Mouse (Mus musculus): ENCODE measurements around the gene Traf6. TPM values are rescaled to one million over a fixed set of nuclear protein-coding genes. Genes with fewer than 3 reads are reported as not detected.
A peak's percentile ranks its signal among the peaks of the same experiment; 100 is the strongest.

The Traf6 gene
- polyA plus RNA-seq, 1 experiment from 2014 or later = 9.7 TPM

- no peak overlapping the region for H3K4me3 ChIP-seq (replicated peaks; ENCODE audit: low read length)
- H3K4me1 ChIP-seq (replicated peaks; ENCODE audit: control insufficient read depth, insufficient read depth, low read length) = no peaks in the 10 kb centered on the region
- no peak overlapping the region for H3K27ac ChIP-seq (ENCODE audit: low read length)
- no peaks in the 10 kb centered on the region for H3K27me3 ChIP-seq (replicated peaks; ENCODE audit: control insufficient read depth, insufficient read depth, low read length)
- ATAC-seq = peak; percentile 79
- no peak overlapping the region for H3K4me2 ChIP-seq (ENCODE audit: low read length)
- H3K9ac ChIP-seq (replicated peaks; ENCODE audit: low read depth, low read length) = no peak overlapping the region
- 73% methylated on average over 9 of the region's 9 CpGs for WGBS
- peaks cover 16% of the 10 kb centered on the region for H3K36me3 ChIP-seq (ENCODE audit: control insufficient read depth, insufficient read depth)
- no peaks in the 10 kb centered on the region for H3K9me3 ChIP-seq (ENCODE audit: control insufficient read depth, low read length)
These were observed 12.1 kb downstream of the Traf6 start for GRCm38 (mm10) chr2:101690252-101690827.

GRCm38 (mm10) chr2:101693043-101693442 lies 14.8 kb downstream of the Traf6 start:
- H3K4me3 ChIP-seq (replicated peaks; ENCODE audit: low read length) = no peak overlapping the region
- 50% methylated on average over 4 of the region's 4 CpGs for WGBS
- no peak overlapping the region for H3K4me2 ChIP-seq (ENCODE audit: low read length)
- no peaks in the 10 kb centered on the region for H3K9me3 ChIP-seq (ENCODE audit: control insufficient read depth, low read length)
- H3K27me3 ChIP-seq (replicated peaks; ENCODE audit: control insufficient read depth, insufficient read depth, low read length) = no peaks in the 10 kb centered on the region
- H3K36me3 ChIP-seq (ENCODE audit: control insufficient read depth, insufficient read depth) = peaks cover 26% of the 10 kb centered on the region
- no peaks in the 10 kb centered on the region for H3K4me1 ChIP-seq (replicated peaks; ENCODE audit: control insufficient read depth, insufficient read depth, low read length)
- no peak overlapping the region for H3K27ac ChIP-seq (ENCODE audit: low read length)
- no peak; the same call in 1 of the 2 replicates for ATAC-seq
- H3K9ac ChIP-seq (replicated peaks; ENCODE audit: low read depth, low read length) = no peak overlapping the region

- peaks cover 26% of the 10 kb centered on the region for H3K36me3 ChIP-seq (ENCODE audit: control insufficient read depth, insufficient read depth)
- H3K4me1 ChIP-seq (replicated peaks; ENCODE audit: control insufficient read depth, insufficient read depth, low read length) = no peaks in the 10 kb centered on the region
- H3K27me3 ChIP-seq (replicated peaks; ENCODE audit: control insufficient read depth, insufficient read depth, low read length) = no peaks in the 10 kb centered on the region
- ATAC-seq = 0 out of 2 replicates have a peak, but pooled peaks have one; percentile 39
- 62% methylated on average over 5 of the region's 5 CpGs for WGBS
- H3K27ac ChIP-seq (ENCODE audit: low read length) = no peak overlapping the region
- no peaks in the 10 kb centered on the region for H3K9me3 ChIP-seq (ENCODE audit: control insufficient read depth, low read length)
- no peak overlapping the region for H3K4me3 ChIP-seq (replicated peaks; ENCODE audit: low read length)
- H3K4me2 ChIP-seq (ENCODE audit: low read length) = no peak overlapping the region
- no peak overlapping the region for H3K9ac ChIP-seq (replicated peaks; ENCODE audit: low read depth, low read length)
These were observed 15.5 kb downstream of the Traf6 start for GRCm38 (mm10) chr2:101693577-101694215.

DNA sequence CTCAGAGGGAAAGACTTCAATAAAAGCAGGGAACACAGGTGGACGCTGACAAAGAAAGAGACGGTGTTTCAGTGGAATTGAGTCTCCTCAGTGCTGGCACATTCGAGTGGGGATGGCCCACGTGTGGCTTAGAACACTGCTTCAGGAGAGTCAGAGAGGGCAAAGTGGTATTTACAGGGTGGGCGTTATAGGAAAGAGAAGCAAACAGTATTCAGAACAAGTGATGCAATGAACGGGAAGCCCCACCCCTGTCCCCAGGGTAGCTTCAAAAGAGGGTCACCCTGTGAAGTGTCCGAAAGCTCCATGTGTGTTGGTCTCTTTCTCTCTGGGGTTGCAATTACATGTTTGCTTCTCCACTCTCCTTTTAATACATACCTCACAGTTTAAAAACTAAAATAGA lies 17.4 kb downstream of the Traf6 start:
- no peaks in the 10 kb centered on the region for H3K27me3 ChIP-seq (replicated peaks; ENCODE audit: control insufficient read depth, insufficient read depth, low read length)
- 84% methylated on average over 7 of the region's 7 CpGs for WGBS
- no peak overlapping the region for H3K9ac ChIP-seq (replicated peaks; ENCODE audit: low read depth, low read length)
- peaks cover 23% of the 10 kb centered on the region for H3K36me3 ChIP-seq (ENCODE audit: control insufficient read depth, insufficient read depth)
- H3K4me1 ChIP-seq (replicated peaks; ENCODE audit: control insufficient read depth, insufficient read depth, low read length) = no peaks in the 10 kb centered on the region
- H3K9me3 ChIP-seq (ENCODE audit: control insufficient read depth, low read length) = no peaks in the 10 kb centered on the region
- no peak for ATAC-seq
- no peak overlapping the region for H3K4me2 ChIP-seq (ENCODE audit: low read length)
- H3K4me3 ChIP-seq (replicated peaks; ENCODE audit: low read length) = no peak overlapping the region
- no peak overlapping the region for H3K27ac ChIP-seq (ENCODE audit: low read length)

DNA sequence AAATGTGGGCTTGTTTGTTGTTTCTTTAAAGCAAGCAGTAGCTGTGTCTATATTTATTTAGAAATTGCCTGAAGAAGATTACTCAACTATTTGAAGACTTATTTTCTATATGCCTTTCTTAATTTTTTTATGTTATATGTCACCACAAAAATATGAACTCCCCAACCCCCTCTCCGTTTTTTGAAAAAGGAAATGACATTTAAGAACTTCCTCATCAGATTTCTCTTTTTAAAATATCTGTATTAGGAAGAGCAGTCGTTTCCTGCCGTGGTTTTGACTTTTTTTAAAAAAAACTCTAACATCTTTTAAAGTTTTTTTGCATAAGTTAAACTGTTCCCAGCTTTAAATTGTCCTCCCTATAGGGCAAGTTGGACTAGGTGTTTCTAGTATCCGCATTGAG lies 21.1 kb downstream of the Traf6 start:
- Histone ChIP-seq H3K36me3 (ENCODE audit: control insufficient read depth, insufficient read depth) (peaks cover 15% of the 10 kb centered on the region), H3K27me3 (replicated peaks; ENCODE audit: control insufficient read depth, insufficient read depth, low read length) (no peaks in the 10 kb centered on the region), H3K4me3 (replicated peaks; ENCODE audit: low read length) (no peak overlapping the region), H3K9me3 (ENCODE audit: control insufficient read depth, low read length) (no peaks in the 10 kb centered on the region), H3K4me1 (replicated peaks; ENCODE audit: control insufficient read depth, insufficient read depth, low read length) (no peaks in the 10 kb centered on the region), H3K9ac (replicated peaks; ENCODE audit: low read depth, low read length) (no peak overlapping the region), H3K4me2 (ENCODE audit: low read length) (no peak overlapping the region), H3K27ac (ENCODE audit: low read length) (no peak overlapping the region)
- ATAC-seq = no peak
- WGBS = 93% methylated on average over 4 of the region's 4 CpGs

DNA sequence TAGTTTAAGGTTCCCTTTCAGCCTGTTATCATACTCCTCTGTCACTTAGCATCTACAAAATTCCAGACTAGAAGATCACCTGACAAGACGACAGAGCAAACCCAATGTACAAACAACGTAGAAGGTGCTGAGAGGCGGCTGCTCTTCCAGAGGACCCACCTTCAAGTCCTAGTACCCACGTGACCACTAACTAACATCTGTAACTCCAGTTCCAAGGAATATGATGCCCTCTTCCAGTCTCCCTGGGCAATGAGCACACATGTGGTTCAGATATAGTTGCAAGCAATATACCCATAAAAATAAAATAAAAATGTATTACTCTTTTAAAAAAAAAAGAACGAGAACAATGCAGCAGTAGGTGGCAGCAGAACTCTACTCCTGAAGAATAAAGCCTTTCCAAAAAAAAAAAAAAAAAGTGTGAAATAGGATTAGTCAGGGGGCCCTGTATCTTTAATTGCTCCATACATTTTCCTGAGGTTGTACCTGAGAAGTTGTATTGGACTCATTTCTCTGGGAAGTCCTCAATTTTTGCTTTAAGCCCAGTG lies 27.8 kb downstream of the Traf6 start:
- H3K9ac ChIP-seq (replicated peaks; ENCODE audit: low read depth, low read length) = no peak overlapping the region
- no peak overlapping the region for H3K4me3 ChIP-seq (replicated peaks; ENCODE audit: low read length)
- WGBS = 52% methylated on average over 5 of the region's 5 CpGs
- no peak overlapping the region for H3K4me2 ChIP-seq (ENCODE audit: low read length)
- H3K27ac ChIP-seq (ENCODE audit: low read length) = no peak overlapping the region
- H3K36me3 ChIP-seq (ENCODE audit: control insufficient read depth, insufficient read depth) = no peaks in the 10 kb centered on the region
- H3K27me3 ChIP-seq (replicated peaks; ENCODE audit: control insufficient read depth, insufficient read depth, low read length) = no peaks in the 10 kb centered on the region
- no peak for ATAC-seq
- H3K4me1 ChIP-seq (replicated peaks; ENCODE audit: control insufficient read depth, insufficient read depth, low read length) = no peaks in the 10 kb centered on the region
- H3K9me3 ChIP-seq (ENCODE audit: control insufficient read depth, low read length) = no peaks in the 10 kb centered on the region

DNA sequence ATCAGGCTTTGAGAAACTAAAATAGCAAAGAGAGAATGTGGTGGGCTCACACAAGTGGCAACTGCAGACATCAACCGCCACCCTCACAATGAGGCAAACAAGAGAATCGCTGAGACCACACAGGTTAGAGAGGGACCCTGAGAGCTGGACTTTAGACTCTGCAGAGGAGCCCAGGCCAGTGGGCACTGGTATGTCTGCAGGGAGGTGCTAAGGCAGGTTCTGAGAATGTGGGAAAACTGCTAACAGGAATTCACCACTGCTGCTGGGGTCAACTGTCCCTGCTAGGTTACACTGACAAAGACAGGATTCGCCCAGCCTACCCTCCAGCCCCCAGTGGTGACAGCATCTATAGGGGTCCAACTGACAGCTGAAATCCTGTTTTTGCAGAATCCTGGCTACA lies 33.4 kb downstream of the Traf6 start:
- H3K4me3 ChIP-seq (replicated peaks; ENCODE audit: low read length) = no peak overlapping the region
- ATAC-seq = no peak
- no peaks in the 10 kb centered on the region for H3K4me1 ChIP-seq (replicated peaks; ENCODE audit: control insufficient read depth, insufficient read depth, low read length)
- H3K27ac ChIP-seq (ENCODE audit: low read length) = no peak overlapping the region
- no peaks in the 10 kb centered on the region for H3K36me3 ChIP-seq (ENCODE audit: control insufficient read depth, insufficient read depth)
- H3K4me2 ChIP-seq (ENCODE audit: low read length) = no peak overlapping the region
- 86% methylated on average over 3 of the region's 3 CpGs for WGBS
- H3K9me3 ChIP-seq (ENCODE audit: control insufficient read depth, low read length) = no peaks in the 10 kb centered on the region
- no peaks in the 10 kb centered on the region for H3K27me3 ChIP-seq (replicated peaks; ENCODE audit: control insufficient read depth, insufficient read depth, low read length)
- no peak overlapping the region for H3K9ac ChIP-seq (replicated peaks; ENCODE audit: low read depth, low read length)

DNA sequence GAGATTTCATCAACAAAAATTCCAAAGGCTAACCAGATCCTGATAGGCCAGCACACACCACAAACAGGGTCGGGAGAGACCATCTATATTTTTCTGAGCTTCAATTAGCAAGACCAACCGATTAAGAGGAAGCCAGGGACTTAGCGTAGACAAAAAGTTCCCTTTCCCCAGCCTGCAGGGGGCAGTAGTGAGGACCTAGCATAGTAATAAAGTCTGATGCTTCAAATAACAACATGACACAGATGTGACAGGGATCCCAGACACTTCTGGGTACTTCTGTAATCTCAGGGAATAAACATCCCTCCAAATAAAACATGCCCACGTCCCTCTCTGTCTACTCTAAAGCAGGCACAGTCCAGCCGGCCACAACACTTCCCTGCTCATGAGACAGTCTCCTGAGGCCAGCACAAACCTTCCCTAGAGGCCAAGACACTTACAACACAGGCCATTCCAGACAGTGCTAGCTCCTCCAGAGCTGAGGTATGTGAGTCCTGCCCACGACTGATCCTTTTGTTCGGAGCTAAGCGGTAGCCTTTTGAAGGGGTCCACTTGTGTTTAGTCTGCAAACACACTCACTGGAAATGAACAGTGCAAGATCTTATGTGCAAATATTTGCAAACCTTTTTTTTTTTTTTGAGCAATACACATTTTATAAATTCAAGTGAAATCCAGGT lies 37.6 kb downstream of the Traf6 start:
- 82% methylated on average over 8 of the region's 8 CpGs for WGBS
- Histone ChIP-seq H3K4me2 (ENCODE audit: low read length) (no peak overlapping the region), H3K36me3 (ENCODE audit: control insufficient read depth, insufficient read depth) (no peaks in the 10 kb centered on the region), H3K27me3 (replicated peaks; ENCODE audit: control insufficient read depth, insufficient read depth, low read length) (no peaks in the 10 kb centered on the region), H3K4me1 (replicated peaks; ENCODE audit: control insufficient read depth, insufficient read depth, low read length) (no peaks in the 10 kb centered on the region), H3K9ac (replicated peaks; ENCODE audit: low read depth, low read length) (no peak overlapping the region), H3K4me3 (replicated peaks; ENCODE audit: low read length) (no peak overlapping the region), H3K27ac (ENCODE audit: low read length) (no peak overlapping the region), H3K9me3 (ENCODE audit: control insufficient read depth, low read length) (no peaks in the 10 kb centered on the region)
- ATAC-seq = no peak

DNA sequence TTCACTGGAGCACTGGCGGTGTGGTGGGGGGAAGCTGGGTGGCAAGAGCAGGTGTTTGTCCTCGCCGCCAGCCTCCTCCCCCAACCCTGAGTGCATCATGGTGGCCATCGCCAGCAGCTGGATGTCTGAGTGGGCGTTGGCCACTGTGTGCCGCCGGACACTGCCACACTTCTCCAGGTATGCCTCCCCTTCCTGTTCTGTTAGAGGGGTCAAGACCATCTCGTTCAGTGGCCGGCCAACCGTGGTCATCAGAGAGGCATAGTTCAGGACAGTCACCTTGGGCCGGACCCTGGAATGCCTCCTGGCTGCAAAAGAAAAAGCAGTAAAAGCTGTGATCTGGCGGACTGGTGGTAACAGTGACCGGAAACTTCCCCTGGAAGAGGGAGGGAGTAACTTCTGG lies 38.9 kb downstream of the Traf6 start:
- Histone ChIP-seq H3K4me2 (ENCODE audit: low read length) (no peak overlapping the region), H3K27me3 (replicated peaks; ENCODE audit: control insufficient read depth, insufficient read depth, low read length) (no peaks in the 10 kb centered on the region), H3K4me1 (replicated peaks; ENCODE audit: control insufficient read depth, insufficient read depth, low read length) (no peaks in the 10 kb centered on the region; the same call in 1 of the 2 replicates), H3K36me3 (ENCODE audit: control insufficient read depth, insufficient read depth) (no peaks in the 10 kb centered on the region), H3K9me3 (ENCODE audit: control insufficient read depth, low read length) (no peaks in the 10 kb centered on the region), H3K9ac (replicated peaks; ENCODE audit: low read depth, low read length) (no peak overlapping the region), H3K4me3 (replicated peaks; ENCODE audit: low read length) (no peak overlapping the region), H3K27ac (ENCODE audit: low read length) (no peak overlapping the region)
- ATAC-seq = no peak
- WGBS = 94% methylated on average over 13 of the region's 13 CpGs

All from forebrain, embryonic 16.5 days (tissue).